8 mouse cellular contexts compared by ENCODE assay signal in genomic region chr2:179661998-179662714, GRCm38 (mm10).
DNase-seq lines count a peak whose midpoint lies in the region; ATAC-seq and TF ChIP-seq lines count a peak whose summit lies in the region.

No protein-coding gene starts in this region.

- peaks cover 3% of the 10 kb centered on the region; the same call in 1 of the 2 replicates for H3K9me3 ChIP-seq in forebrain, embryonic 10.5 days
- no peaks in the 10 kb centered on the region for H3K9me3 ChIP-seq in forebrain, postnatal 0 days (ENCODE audit: low read length)
- no peaks in the 10 kb centered on the region for H3K9me3 ChIP-seq in embryonic facial prominence, embryonic 14.5 days (ENCODE audit: control insufficient read depth, low read length)
- H3K9me3 ChIP-seq in megakaryocyte, embryonic 14.5 days = peaks cover 12% of the 10 kb centered on the region

- WGBS in forebrain, embryonic 10.5 days = 9% methylated on average over 20 of the region's 20 CpGs
- WGBS in forebrain, postnatal 0 days = 9% methylated on average over 20 of the region's 20 CpGs
- WGBS in embryonic facial prominence, embryonic 14.5 days = 8% methylated on average over 19 of the region's 20 CpGs

- no peak for DNase-seq in forebrain, embryonic 10.5 days (ENCODE audit: extremely low spot score, low spot score)
- DNase-seq in forebrain, postnatal 0 days = no peak
- DNase-seq in embryonic facial prominence, embryonic 14.5 days (ENCODE audit: low spot score) = no peak
- DNase-seq in kidney, adult 11 months = peak; percentile 36
- no peak for DNase-seq in cerebellum, postnatal 4 days (ENCODE audit: low spot score in 2 of 2)
- DNase-seq in layer of hippocampus, adult 8-10 months (ENCODE audit: low spot score in 2 of 2) = no peak

- no peak overlapping the region for H3K27ac ChIP-seq in forebrain, embryonic 10.5 days
- H3K27ac ChIP-seq in forebrain, postnatal 0 days (ENCODE audit: low read depth, low read length) = no peak overlapping the region
- no peak overlapping the region for H3K27ac ChIP-seq in embryonic facial prominence, embryonic 14.5 days (replicated peaks; ENCODE audit: low read depth, low read length)

- no peak overlapping the region for H3K9ac ChIP-seq in forebrain, postnatal 0 days
- H3K9ac ChIP-seq in embryonic facial prominence, embryonic 14.5 days (ENCODE audit: low read depth, low read length) = no peak overlapping the region

- H3K36me3 ChIP-seq in forebrain, embryonic 10.5 days (replicated peaks) = no peaks in the 10 kb centered on the region
- no peaks in the 10 kb centered on the region for H3K36me3 ChIP-seq in forebrain, postnatal 0 days (ENCODE audit: insufficient read depth)
- no peaks in the 10 kb centered on the region for H3K36me3 ChIP-seq in embryonic facial prominence, embryonic 14.5 days (ENCODE audit: control insufficient read depth, insufficient read depth, low read length)
- H3K36me3 ChIP-seq in megakaryocyte, embryonic 14.5 days (replicated peaks; ENCODE audit: low read length) = no peaks in the 10 kb centered on the region

- peaks cover 75% of the 10 kb centered on the region for H3K27me3 ChIP-seq in forebrain, embryonic 10.5 days (ENCODE audit: poor library complexity, severe bottlenecking)
- H3K27me3 ChIP-seq in forebrain, postnatal 0 days (ENCODE audit: insufficient read depth, low read length) = no peaks in the 10 kb centered on the region
- H3K27me3 ChIP-seq in embryonic facial prominence, embryonic 14.5 days (replicated peaks; ENCODE audit: control insufficient read depth, insufficient read depth, low read length) = peaks cover 40% of the 10 kb centered on the region
- H3K27me3 ChIP-seq in megakaryocyte, embryonic 14.5 days (replicated peaks) = peaks cover 24% of the 10 kb centered on the region

- TF ChIP-seq CTCF in forebrain, postnatal 0 days (IDR thresholded peaks at IDR 0.05; ENCODE audit: low read depth) = no peak

- ATAC-seq in forebrain, postnatal 0 days = no peak
- ATAC-seq in embryonic facial prominence, embryonic 14.5 days (ENCODE audit: low read depth) = peak; percentile 62; the same call in 1 of the 2 replicates
- no peak for ATAC-seq in erythroid progenitor cell, adult 5-6 weeks (replicated peaks; ENCODE audit: low FRiP score, poor library complexity, severe bottlenecking)

- peaks cover 38% of the 10 kb centered on the region for H3K4me1 ChIP-seq in forebrain, embryonic 10.5 days
- H3K4me1 ChIP-seq in forebrain, postnatal 0 days (ENCODE audit: insufficient read depth) = no peaks in the 10 kb centered on the region; the same call in 1 of the 2 replicates
- no peaks in the 10 kb centered on the region for H3K4me1 ChIP-seq in embryonic facial prominence, embryonic 14.5 days (ENCODE audit: control insufficient read depth, insufficient read depth, low read length)
- peaks cover 16% of the 10 kb centered on the region for H3K4me1 ChIP-seq in megakaryocyte, embryonic 14.5 days

- no peak overlapping the region for H3K4me2 ChIP-seq in forebrain, postnatal 0 days (ENCODE audit: low read depth)
- peak overlapping the region; percentile 40 for H3K4me2 ChIP-seq in embryonic facial prominence, embryonic 14.5 days (ENCODE audit: low read depth, low read length)

- H3K4me3 ChIP-seq in forebrain, embryonic 10.5 days = peak overlapping the region; percentile 35
- H3K4me3 ChIP-seq in forebrain, postnatal 0 days (ENCODE audit: low read depth, low read length) = no peak overlapping the region
- H3K4me3 ChIP-seq in embryonic facial prominence, embryonic 14.5 days (ENCODE audit: low read depth, low read length) = peak overlapping the region; percentile 20; the same call in 1 of the 2 replicates
- H3K4me3 ChIP-seq in megakaryocyte, embryonic 14.5 days (replicated peaks) = peak overlapping the region; percentile 88
